Mouse (Mus musculus) erythroblast, embryonic 14.5 days (primary cell): ENCODE results near the gene Rplp0. TPM values are rescaled to one million over a fixed set of nuclear protein-coding genes. Genes with fewer than 3 reads are reported as not detected.
A peak's percentile ranks its signal among the peaks of the same experiment; 100 is the strongest.

Experiments
- H3K27me3 ChIP-seq: 2 replicates; pipeline ENCODE4 v1.6.1; 2012; ENCODE audit warnings: inconsistent platforms; ENCODE audit not compliant: control insufficient read depth
- H3K36me3 ChIP-seq: 2 replicates; pipeline ENCODE4 v1.6.1; 2012; ENCODE audit warnings: mild to moderate bottlenecking, inconsistent platforms; ENCODE audit not compliant: control insufficient read depth
- H3K4me1 ChIP-seq: 2 replicates; pipeline ENCODE4 v1.6.1; 2012; ENCODE audit warnings: inconsistent platforms; ENCODE audit not compliant: control insufficient read depth
- H3K4me3 ChIP-seq: replicated peaks from 2 replicates; pipeline ENCODE3; 2012; ENCODE audit warnings: moderate library complexity, mild to moderate bottlenecking, inconsistent platforms
- H3K9me3 ChIP-seq: 2 replicates; pipeline ENCODE4 v1.6.1; 2012; ENCODE audit warnings: low read length, inconsistent platforms, mixed read lengths; ENCODE audit not compliant: control insufficient read depth
- GATA1 ChIP-seq: IDR thresholded peaks from 2 replicates; pipeline ENCODE4 v1.6.1; 2012; ENCODE audit warnings: low read length, inconsistent platforms, mixed read lengths
- TAL1 ChIP-seq: IDR thresholded peaks from 3 replicates; pipeline ENCODE4 v1.6.1; 2012; ENCODE audit warnings: low read length, inconsistent platforms, mixed read lengths
- polyA plus RNA-seq: library from polyadenylated mRNA; stranded (reverse); fragments of >175 nt; gene quantifications from 2 replicates; pipeline ENCODE4 v1.2.3, GENCODE M21; 2012

Rplp0 gene
- polyA plus RNA-seq, 1 experiment, result 550 TPM

- no peak for TF ChIP-seq TAL1
- Histone ChIP-seq H3K27me3 (peaks cover 17% of the 10 kb centered on the region), H3K36me3 (no peaks in the 10 kb centered on the region), H3K4me3 (no peak overlapping the region), H3K4me1 (peaks cover 56% of the 10 kb centered on the region), H3K9me3 (no peaks in the 10 kb centered on the region)
These were observed 23.6 kb upstream of the Rplp0 start for GRCm38 (mm10) chr5:115535635-115536034.

GRCm38 (mm10) chr5:115538017-115538692 lies 21.1 kb upstream of the Rplp0 start:
- peaks cover 45% of the 10 kb centered on the region for H3K4me1 ChIP-seq
- H3K27me3 ChIP-seq, result peaks cover 19% of the 10 kb centered on the region
- no peaks in the 10 kb centered on the region for H3K36me3 ChIP-seq
- TF ChIP-seq GATA1 (no peak), TAL1 (no peak)
- H3K4me3 ChIP-seq, result no peak overlapping the region
- no peaks in the 10 kb centered on the region for H3K9me3 ChIP-seq

GRCm38 (mm10) chr5:115538693-115539043 lies 20.6 kb upstream of the Rplp0 start:
- no peak overlapping the region for H3K4me3 ChIP-seq
- H3K9me3 ChIP-seq, result no peaks in the 10 kb centered on the region
- no peaks in the 10 kb centered on the region for H3K36me3 ChIP-seq
- H3K27me3 ChIP-seq, result peaks cover 19% of the 10 kb centered on the region
- H3K4me1 ChIP-seq, result peaks cover 46% of the 10 kb centered on the region
- no peak for TF ChIP-seq TAL1
- no peak for TF ChIP-seq GATA1

GRCm38 (mm10) chr5:115542635-115543384 lies 16.5 kb upstream of the Rplp0 start:
- H3K36me3 ChIP-seq, result peaks cover 30% of the 10 kb centered on the region
- H3K4me3 ChIP-seq, result peak overlapping the region; percentile 37
- H3K4me1 ChIP-seq, result peaks cover 32% of the 10 kb centered on the region
- H3K27me3 ChIP-seq, result peaks cover 2% of the 10 kb centered on the region; the same call in 1 of the 2 replicates
- no peaks in the 10 kb centered on the region for H3K9me3 ChIP-seq
- TF ChIP-seq TAL1, result no peak
- 0 out of 2 replicates have a peak, but pooled peaks have one; percentile 13 for TF ChIP-seq GATA1

GRCm38 (mm10) chr5:115543509-115544253 lies 15.6 kb upstream of the Rplp0 start:
- Histone ChIP-seq H3K9me3 (no peaks in the 10 kb centered on the region), H3K4me3 (no peak overlapping the region), H3K4me1 (peaks cover 24% of the 10 kb centered on the region), H3K36me3 (peaks cover 36% of the 10 kb centered on the region), H3K27me3 (peaks cover 2% of the 10 kb centered on the region; the same call in 1 of the 2 replicates)
- TF ChIP-seq GATA1, result no peak
- no peak for TF ChIP-seq TAL1

- peaks cover 22% of the 10 kb centered on the region for H3K4me1 ChIP-seq
- TF ChIP-seq GATA1, result no peak
- peaks cover 2% of the 10 kb centered on the region; the same call in 1 of the 2 replicates for H3K27me3 ChIP-seq
- no peaks in the 10 kb centered on the region for H3K9me3 ChIP-seq
- H3K4me3 ChIP-seq, result no peak overlapping the region
- H3K36me3 ChIP-seq, result peaks cover 41% of the 10 kb centered on the region
These were observed 14.5 kb upstream of the Rplp0 start for GRCm38 (mm10) chr5:115544655-115545185.

GRCm38 (mm10) chr5:115545636-115546035 lies 13.6 kb upstream of the Rplp0 start:
- Histone ChIP-seq H3K4me1 (peaks cover 22% of the 10 kb centered on the region), H3K36me3 (peaks cover 44% of the 10 kb centered on the region), H3K4me3 (no peak overlapping the region), H3K27me3 (peaks cover 2% of the 10 kb centered on the region; the same call in 1 of the 2 replicates), H3K9me3 (no peaks in the 10 kb centered on the region)
- TF ChIP-seq TAL1 (no peak), GATA1 (no peak)

- no peak overlapping the region for H3K4me3 ChIP-seq
- TF ChIP-seq GATA1, result no peak
- H3K36me3 ChIP-seq, result peaks cover 48% of the 10 kb centered on the region
- peaks cover 22% of the 10 kb centered on the region for H3K4me1 ChIP-seq
- H3K9me3 ChIP-seq, result no peaks in the 10 kb centered on the region
- peaks cover 2% of the 10 kb centered on the region; the same call in 1 of the 2 replicates for H3K27me3 ChIP-seq
These were observed 12.7 kb upstream of the Rplp0 start for GRCm38 (mm10) chr5:115546536-115546935.

GRCm38 (mm10) chr5:115547014-115547413 lies 12.3 kb upstream of the Rplp0 start:
- Histone ChIP-seq H3K4me1 (peaks cover 21% of the 10 kb centered on the region), H3K9me3 (no peaks in the 10 kb centered on the region), H3K4me3 (no peak overlapping the region), H3K27me3 (peaks cover 2% of the 10 kb centered on the region; the same call in 1 of the 2 replicates), H3K36me3 (peaks cover 52% of the 10 kb centered on the region)
- TF ChIP-seq GATA1, result no peak
